Mouse (Mus musculus): ENCODE data around the gene Ccdc38.

Ccdc38 gene

GRCm38 (mm10) chr10:93540431-93541210, at the start of gene Ccdc38:
TSS of gene Ccdc38 (plus strand) at chr10:93540632.
- no peak for DNase-seq (ENCODE audit: low spot score)

GRCm38 (mm10) chr10:93500864-93501263, 39.6 kb upstream of the Ccdc38 start:
- DNase-seq (ENCODE audit: low spot score): no peak

GRCm38 (mm10) chr10:93501346-93501745, 39.1 kb upstream of the Ccdc38 start:
- DNase-seq (ENCODE audit: low spot score): no peak

- no peak for DNase-seq (ENCODE audit: low spot score)
Measured at GRCm38 (mm10) chr10:93508383-93508970, 32.0 kb upstream of the Ccdc38 start.

- no peak for DNase-seq (ENCODE audit: low spot score)
Measured at GRCm38 (mm10) chr10:93509532-93510153, 30.8 kb upstream of the Ccdc38 start.

- DNase-seq (ENCODE audit: low spot score): no peak
Measured at GRCm38 (mm10) chr10:93515419-93515818, 25.0 kb upstream of the Ccdc38 start.

- DNase-seq (ENCODE audit: low spot score): no peak
Measured at GRCm38 (mm10) chr10:93515927-93516326, 24.5 kb upstream of the Ccdc38 start.

GRCm38 (mm10) chr10:93517754-93518153, 22.7 kb upstream of the Ccdc38 start:
- no peak for DNase-seq (ENCODE audit: low spot score)

- no peak for DNase-seq (ENCODE audit: low spot score)
Measured at GRCm38 (mm10) chr10:93518186-93518585, 22.2 kb upstream of the Ccdc38 start.

GRCm38 (mm10) chr10:93518620-93519019, 21.8 kb upstream of the Ccdc38 start:
- no peak for DNase-seq (ENCODE audit: low spot score)

- DNase-seq (ENCODE audit: low spot score): no peak
Measured at GRCm38 (mm10) chr10:93519159-93519558, 21.3 kb upstream of the Ccdc38 start.

GRCm38 (mm10) chr10:93519756-93520155, 20.7 kb upstream of the Ccdc38 start:
- no peak for DNase-seq (ENCODE audit: low spot score)

- DNase-seq (ENCODE audit: low spot score): no peak
Measured at GRCm38 (mm10) chr10:93520994-93521393, 19.4 kb upstream of the Ccdc38 start.

GRCm38 (mm10) chr10:93525329-93525728, 15.1 kb upstream of the Ccdc38 start:
- DNase-seq (ENCODE audit: low spot score): no peak

GRCm38 (mm10) chr10:93538287-93538686, 2.1 kb upstream of the Ccdc38 start:
- no peak for DNase-seq (ENCODE audit: low spot score)

- no peak for DNase-seq (ENCODE audit: low spot score)
Measured at GRCm38 (mm10) chr10:93538818-93539217, 1.6 kb upstream of the Ccdc38 start.

- peak; percentile 27 for DNase-seq (ENCODE audit: low spot score)
Measured at GRCm38 (mm10) chr10:93539775-93540430, 529 bp upstream of the Ccdc38 start, which contains the start of gene Amdhd1. TSS of gene Amdhd1 (minus strand) at chr10:93540033.

- DNase-seq (ENCODE audit: low spot score): no peak
Measured at GRCm38 (mm10) chr10:93541585-93541984, 1.2 kb downstream of the Ccdc38 start.

GRCm38 (mm10) chr10:93542356-93542755, 1.9 kb downstream of the Ccdc38 start:
- no peak for DNase-seq (ENCODE audit: low spot score)

- no peak for DNase-seq (ENCODE audit: low spot score)
Measured at GRCm38 (mm10) chr10:93543176-93543575, 2.7 kb downstream of the Ccdc38 start.

- no peak for DNase-seq (ENCODE audit: low spot score)
Measured at GRCm38 (mm10) chr10:93544172-93544571, 3.7 kb downstream of the Ccdc38 start.

GRCm38 (mm10) chr10:93547741-93548270, 7.4 kb downstream of the Ccdc38 start:
- DNase-seq (ENCODE audit: low spot score): no peak
